Mouse (Mus musculus) bone marrow, adult 2 months (tissue): ENCODE results near the gene Ager. TPM values are rescaled to one million over a fixed set of nuclear protein-coding genes. Genes with fewer than 3 reads are reported as not detected.

ENCODE experiments used
- H3K27ac ChIP-seq: fragments of 200-500 bp; 2 replicates; pipeline ENCODE4 v1.5.1; 2012; ENCODE audit warnings: low read depth, mild to moderate bottlenecking, control low read depth, inconsistent platforms, low read length; ENCODE audit not compliant: control insufficient read depth, poor library complexity, insufficient read depth
- H3K4me1 ChIP-seq: fragments of 200-500 bp; 2 replicates; pipeline ENCODE4 v1.6.1; 2011; ENCODE audit warnings: low read length; ENCODE audit not compliant: control insufficient read depth, insufficient read depth
- H3K4me3 ChIP-seq: fragments of 200-500 bp; replicated peaks from 2 replicates; pipeline ENCODE3; 2011; ENCODE audit warnings: mild to moderate bottlenecking, low read depth, low read length, control low read depth; ENCODE audit not compliant: control insufficient read depth
- CTCF ChIP-seq: fragments of 200-500 bp; IDR thresholded peaks from 2 replicates; pipeline ENCODE4 v1.5.1; 2011; ENCODE audit warnings: low read length, control low read depth; ENCODE audit not compliant: control insufficient read depth, insufficient read depth
- POLR2A ChIP-seq: fragments of 200-500 bp; IDR thresholded peaks from 2 replicates; pipeline ENCODE4 v1.6.1; 2011; ENCODE audit warnings: low read depth, mild to moderate bottlenecking, control low read depth, low read length, borderline replicate concordance; ENCODE audit not compliant: control insufficient read depth
- WGBS: fragments of 180-500 bp; shearing (Covaris S2); methylation state at CpG from one replicate; pipeline ENCODE4 v1.1.7; 2018; 5-methylcytosine and 5-hydroxymethylcytosine counted together
- polyA plus RNA-seq: library from polyadenylated mRNA; stranded (reverse); fragments of >200 nt; gene quantifications from 2 replicates; pipeline ENCODE4 v1.2.4, GENCODE M21; 2011; ENCODE audit warnings: low replicate concordance; ENCODE audit not compliant: missing spikeins, insufficient read depth, insufficient read length

The Ager gene
- polyA plus RNA-seq = 12.2 and 16.3 TPM in 2 replicates

DNA sequence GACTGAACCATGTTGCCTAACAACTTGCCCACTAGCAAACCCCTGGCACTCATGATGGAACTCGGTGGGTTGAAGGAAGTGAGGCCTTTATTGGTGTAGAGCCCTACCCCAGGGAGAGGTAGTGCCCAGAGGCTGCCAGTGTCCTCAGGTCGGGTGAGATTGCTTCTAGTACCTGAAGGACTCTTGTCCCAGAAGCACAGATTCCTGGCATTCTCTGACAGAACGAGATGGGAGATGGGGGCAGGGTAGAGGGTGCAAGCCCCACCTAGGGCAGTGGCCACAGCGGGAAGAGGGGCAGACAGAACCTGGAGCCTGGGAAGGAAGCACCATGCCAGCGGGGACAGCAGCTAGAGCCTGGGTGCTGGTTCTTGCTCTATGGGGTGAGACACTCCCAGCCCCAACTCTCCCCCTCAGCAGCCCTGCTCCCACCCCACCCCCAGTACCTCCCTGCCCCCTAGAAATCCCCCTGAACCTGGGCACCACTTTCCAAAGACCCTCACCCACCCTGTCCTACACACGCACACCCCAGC, at the start of gene Ager:
Gene Ager, plus strand, starts transcription at position 297 of the 530 bp plus-strand sequence.
- WGBS = 47% methylated on average over 6 of the region's 6 CpGs
- no peak within 1 kb of the TSS for H3K27ac ChIP-seq

DNA sequence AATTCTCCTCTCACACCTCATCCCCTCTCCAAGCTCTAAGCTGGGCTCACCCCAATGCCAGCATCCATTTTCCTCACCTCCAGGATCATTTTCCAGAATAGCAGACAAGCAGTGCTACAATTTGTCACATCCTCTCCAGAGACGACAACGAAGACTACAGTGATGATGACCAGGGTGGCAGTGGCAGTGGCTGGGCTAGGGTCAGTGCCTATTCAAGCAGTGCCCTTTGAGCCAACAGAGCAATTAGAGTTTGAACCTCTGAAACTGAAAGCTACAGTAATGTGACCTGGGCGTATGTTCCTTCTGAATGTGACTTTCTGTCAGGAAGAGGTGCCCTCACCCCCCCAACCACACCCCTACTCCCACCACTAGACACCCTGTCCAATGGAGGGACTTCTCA, 48.5 kb upstream of the Ager start:
- WGBS = 76% methylated on average over 3 of the region's 3 CpGs
- H3K4me3 ChIP-seq = no peak overlapping the region
- no peak for TF ChIP-seq CTCF
- no peak for TF ChIP-seq POLR2A
- H3K27ac ChIP-seq = no peak overlapping the region
- H3K4me1 ChIP-seq = no peaks in the 10 kb centered on the region

More for the DNA sequence above, at the start of gene Ager:
- no peak within 1 kb of the TSS for H3K4me3 ChIP-seq
- TF ChIP-seq POLR2A (no peak), CTCF (no peak)
- peaks cover 2% of the 10 kb centered on the region for H3K4me1 ChIP-seq

DNA sequence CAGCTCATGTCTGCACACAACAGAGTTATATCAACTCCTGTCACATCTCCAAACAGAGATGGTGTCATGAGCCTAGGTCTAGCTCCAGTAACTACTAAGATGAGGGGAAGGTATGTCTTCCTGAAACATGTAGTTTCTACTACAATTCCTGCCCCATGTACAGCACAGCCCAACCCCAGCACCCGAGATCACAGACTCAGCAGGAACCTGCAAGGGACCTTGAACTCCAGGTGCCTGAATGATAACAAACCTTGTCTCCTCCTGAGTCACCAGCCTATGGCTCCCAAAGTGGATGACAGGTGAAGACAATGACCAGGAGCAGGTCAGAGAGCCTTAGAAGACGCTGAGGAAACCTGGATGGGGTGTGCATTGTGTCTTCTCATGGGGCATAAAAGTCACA, 47.8 kb upstream of the Ager start:
- Histone ChIP-seq H3K4me1 (no peaks in the 10 kb centered on the region), H3K27ac (no peak overlapping the region), H3K4me3 (no peak overlapping the region)
- no peak for TF ChIP-seq POLR2A
- TF ChIP-seq CTCF = no peak
- 75% methylated on average over 2 of the region's 2 CpGs for WGBS

DNA sequence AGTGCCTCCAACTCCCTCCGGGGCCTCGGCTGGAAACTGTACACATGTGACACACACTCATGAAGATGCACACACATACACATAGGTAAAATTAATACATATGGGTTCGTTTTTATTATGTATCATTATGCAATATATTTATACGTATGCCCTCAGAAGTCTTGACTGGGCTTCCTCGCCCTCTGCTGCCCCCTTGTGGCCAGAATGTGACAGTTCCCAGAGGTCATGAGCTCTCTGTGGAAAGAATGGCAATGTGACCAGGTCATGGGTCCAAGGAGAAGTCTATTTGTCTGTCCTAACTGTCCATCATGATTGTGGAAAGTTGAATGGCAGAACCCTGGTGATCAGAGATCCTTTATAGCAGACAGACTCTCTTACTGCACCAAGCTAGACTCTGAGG, 42.2 kb upstream of the Ager start:
- TF ChIP-seq POLR2A (no peak), CTCF (peak; percentile 93)
- Histone ChIP-seq H3K27ac (no peak overlapping the region), H3K4me1 (peaks cover 2% of the 10 kb centered on the region), H3K4me3 (no peak overlapping the region)
- WGBS = 22% methylated on average over 5 of the region's 5 CpGs

DNA sequence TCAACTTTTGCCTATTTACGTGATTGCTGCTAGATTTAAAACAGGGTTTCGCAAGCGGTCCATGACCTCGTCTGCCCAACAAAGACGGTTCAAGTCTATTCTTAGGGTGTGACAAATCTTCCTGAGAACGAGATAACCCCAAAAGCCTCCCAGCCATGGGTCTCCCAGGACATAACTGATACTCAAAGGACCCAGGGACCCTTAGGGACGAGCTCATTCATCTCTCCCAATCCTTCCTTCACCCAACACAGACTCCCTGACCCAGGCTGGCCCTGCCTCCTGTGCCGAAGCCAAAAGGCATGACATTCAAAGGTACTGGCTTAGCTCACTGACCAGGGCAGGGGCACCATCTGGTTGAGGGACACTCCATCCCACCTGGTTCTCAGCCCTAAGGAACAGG, 41.3 kb upstream of the Ager start:
- H3K4me3 ChIP-seq = no peak overlapping the region
- 51% methylated on average over 8 of the region's 8 CpGs for WGBS
- H3K27ac ChIP-seq = no peak overlapping the region
- TF ChIP-seq CTCF = no peak
- TF ChIP-seq POLR2A = no peak
- peaks cover 3% of the 10 kb centered on the region for H3K4me1 ChIP-seq

DNA sequence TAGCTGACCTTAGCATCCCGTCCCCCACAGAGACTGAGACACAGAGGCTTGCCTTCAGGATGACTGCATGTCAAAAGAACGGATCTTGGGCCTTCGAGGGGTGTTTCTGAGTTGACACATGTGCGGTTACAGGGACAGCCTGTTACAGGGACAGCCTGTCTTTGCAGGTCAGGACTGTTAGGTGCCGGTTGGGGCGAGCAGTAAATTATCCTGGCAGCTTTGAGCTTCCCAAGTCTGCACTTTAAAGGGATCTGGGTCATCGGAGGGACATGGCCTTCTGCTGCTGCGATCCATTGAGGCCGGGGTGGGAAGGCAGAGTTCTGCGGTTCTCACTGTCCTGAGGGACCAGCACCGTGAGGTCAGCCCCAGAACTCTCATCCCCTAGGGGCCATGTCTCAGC, 40.3 kb upstream of the Ager start:
- TF ChIP-seq CTCF = no peak
- no peak for TF ChIP-seq POLR2A
- no peak overlapping the region for H3K4me3 ChIP-seq
- peaks cover 4% of the 10 kb centered on the region for H3K4me1 ChIP-seq
- 75% methylated on average over 11 of the region's 11 CpGs for WGBS
- H3K27ac ChIP-seq = no peak overlapping the region

- TF ChIP-seq POLR2A = no peak
- 85% methylated on average over 7 of the region's 7 CpGs for WGBS
- no peak overlapping the region for H3K4me3 ChIP-seq
- H3K27ac ChIP-seq = no peak overlapping the region
- peaks cover 4% of the 10 kb centered on the region for H3K4me1 ChIP-seq
Measured at GRCm38 (mm10) chr17:34559116-34559515, 38.5 kb upstream of the Ager start.

- WGBS = 39% methylated on average over 15 of the region's 15 CpGs
- Histone ChIP-seq H3K27ac (no peak overlapping the region), H3K4me3 (no peak overlapping the region)
Measured at GRCm38 (mm10) chr17:34559895-34560294, 37.8 kb upstream of the Ager start.

GRCm38 (mm10) chr17:34560438-34560837, 37.2 kb upstream of the Ager start:
- TF ChIP-seq CTCF (no peak; the same call in 1 of the 2 replicates), POLR2A (no peak)
- Histone ChIP-seq H3K27ac (no peak overlapping the region; the same call in 1 of the 2 replicates), H3K4me3 (no peak overlapping the region), H3K4me1 (peaks cover 4% of the 10 kb centered on the region)
- WGBS = 77% methylated on average over 6 of the region's 6 CpGs

More at GRCm38 (mm10) chr17:34559895-34560294, 37.8 kb upstream of the Ager start:
- TF ChIP-seq POLR2A (no peak), CTCF (peak; percentile 42; the same call in 1 of the 2 replicates)
- H3K4me1 ChIP-seq = peaks cover 4% of the 10 kb centered on the region
